Mouse (Mus musculus): ENCODE data around the gene Suclg1.

The Suclg1 gene

DNA sequence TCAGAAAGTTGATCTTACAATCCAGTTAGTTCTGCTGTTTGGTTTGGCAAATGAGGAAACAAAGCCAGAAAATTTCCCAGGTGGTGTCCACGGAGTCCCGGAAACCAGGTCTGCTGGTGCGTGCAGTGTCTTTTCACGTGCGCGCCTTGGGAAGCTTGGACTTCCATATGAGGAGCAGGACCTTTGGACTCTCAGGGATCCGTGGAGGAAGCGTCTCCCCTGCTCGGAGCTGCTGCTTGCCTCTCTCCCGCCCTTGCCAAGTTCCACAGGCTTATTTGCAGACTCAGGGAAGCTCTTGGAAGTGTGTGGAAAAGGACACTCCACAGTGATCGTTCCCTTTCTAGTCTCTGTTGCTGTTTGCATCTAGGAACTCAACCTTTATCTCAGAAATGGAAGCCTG, 3.2 kb downstream of the Suclg1 start:
- no peak for DNase-seq

DNA sequence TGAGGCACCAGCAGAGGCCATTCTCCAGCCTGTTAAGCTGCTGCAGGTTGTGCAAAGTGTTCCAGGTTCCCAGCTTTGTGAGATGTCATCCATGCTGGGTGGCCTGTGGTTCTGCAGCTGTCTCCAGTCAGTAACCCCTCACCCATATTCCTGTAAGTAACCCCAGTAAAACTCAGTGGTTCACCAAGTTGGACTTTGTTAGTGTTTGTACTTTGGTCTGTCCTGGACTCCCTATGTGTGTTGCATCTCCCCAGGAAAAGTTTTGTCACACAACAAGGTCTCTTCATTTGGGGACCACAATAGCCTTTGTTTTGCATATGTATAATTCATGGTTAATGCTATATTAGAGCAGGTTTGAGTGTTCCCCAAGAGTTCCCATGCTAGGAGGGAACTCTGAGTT, 4.2 kb downstream of the Suclg1 start:
- DNase-seq, result no peak

DNA sequence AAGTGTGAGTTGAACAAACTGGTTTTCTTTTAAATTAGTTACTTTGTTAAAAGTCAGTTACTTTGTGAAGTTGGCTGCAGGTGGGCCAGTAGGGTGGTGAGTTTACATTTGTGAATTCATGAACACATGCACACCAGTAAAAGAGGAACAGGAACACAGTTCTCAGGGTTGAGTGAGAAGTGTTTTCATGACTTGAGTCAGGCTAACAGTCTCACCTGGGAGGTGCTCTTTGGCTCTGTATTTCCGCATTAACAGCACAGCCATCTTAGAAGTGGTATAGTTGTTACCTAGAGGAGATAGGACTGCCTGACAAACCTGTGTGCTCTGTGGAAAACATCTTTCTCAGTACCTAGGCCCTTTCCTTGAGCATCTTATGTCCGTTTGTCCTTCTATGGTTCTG, 4.8 kb downstream of the Suclg1 start:
- no peak for DNase-seq

DNA sequence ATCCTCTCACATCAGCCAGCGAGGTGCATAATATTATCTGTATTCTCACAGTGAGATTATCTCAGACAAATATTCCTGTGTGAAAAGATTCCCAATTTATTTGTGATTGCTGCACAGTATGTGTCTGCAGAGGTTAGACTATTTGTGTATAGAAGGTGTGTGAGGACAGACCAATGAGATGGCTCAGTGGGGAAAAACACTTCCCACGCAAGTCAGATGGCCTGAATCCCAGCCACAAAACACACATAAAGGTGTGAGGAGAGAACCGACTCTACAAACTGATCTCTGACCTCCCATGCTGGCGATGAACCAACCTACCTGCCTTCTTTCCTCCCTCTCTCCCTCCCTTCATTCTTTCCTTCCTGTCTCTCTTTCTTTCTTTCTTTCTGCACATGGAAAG, 5.4 kb downstream of the Suclg1 start:
- DNase-seq, result no peak

DNA sequence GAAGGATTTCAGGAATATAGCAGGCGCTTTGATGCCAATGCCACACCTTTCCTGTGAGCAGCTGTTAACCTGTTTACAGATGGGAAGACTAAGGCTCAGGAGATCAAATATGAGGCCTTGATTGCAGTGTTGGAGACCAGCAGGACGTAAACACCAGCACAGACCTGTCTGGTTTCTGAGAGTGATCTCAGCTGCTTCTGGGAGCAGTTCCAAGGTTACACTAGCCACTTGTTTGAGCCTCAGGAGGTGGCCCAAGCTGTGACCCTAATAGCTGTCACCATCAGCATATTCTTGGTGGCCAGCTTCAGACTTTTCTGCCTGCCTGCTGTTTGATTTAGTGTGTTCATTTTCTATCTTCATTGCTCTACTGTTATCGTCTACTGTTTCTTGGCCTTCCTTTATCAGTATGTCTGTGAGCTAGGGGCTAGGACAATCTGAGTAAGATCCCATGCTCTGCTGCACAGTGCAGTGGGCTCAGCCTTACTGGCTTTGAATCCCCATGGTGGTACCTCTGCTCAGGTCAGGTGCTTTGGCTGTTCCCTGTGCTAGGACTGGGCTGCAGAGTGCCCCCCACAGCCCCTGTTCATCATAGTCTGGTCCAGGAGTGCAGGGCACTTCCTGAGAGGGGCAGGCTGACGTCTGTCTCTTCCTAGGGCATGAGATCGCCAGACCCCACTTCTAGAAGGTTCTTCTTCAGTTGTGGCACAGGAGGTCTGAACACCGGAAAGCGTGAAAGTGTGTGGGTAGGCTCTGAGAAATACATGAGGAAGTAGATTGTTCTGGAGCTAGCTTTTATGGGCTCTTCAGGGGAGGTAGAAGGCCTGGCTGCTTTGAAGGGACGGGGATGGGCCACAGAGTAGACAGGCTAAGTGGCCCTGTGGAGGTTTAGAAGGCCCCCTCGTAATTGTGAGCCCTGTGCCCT, 6.4 kb downstream of the Suclg1 start:
- no peak for DNase-seq

DNA sequence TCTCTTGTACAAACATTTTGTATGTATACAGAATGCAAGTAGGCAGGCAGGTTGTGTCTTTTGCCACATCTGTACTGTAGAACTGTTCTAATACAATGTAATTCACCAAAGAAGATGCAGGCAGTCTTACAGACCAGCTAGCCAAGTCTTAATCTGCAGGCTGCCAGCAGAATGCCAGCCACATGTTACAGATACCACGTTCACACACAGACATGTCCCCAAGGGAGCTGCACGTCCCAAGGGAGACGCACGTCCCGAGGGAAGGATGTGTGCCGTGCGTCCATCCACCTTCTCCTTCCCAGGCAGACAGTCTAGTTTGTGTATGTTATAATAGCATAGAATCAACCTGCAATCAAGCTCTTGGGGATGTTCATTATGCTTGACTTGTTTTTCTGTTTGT, 8.9 kb downstream of the Suclg1 start:
- no peak for DNase-seq

DNA sequence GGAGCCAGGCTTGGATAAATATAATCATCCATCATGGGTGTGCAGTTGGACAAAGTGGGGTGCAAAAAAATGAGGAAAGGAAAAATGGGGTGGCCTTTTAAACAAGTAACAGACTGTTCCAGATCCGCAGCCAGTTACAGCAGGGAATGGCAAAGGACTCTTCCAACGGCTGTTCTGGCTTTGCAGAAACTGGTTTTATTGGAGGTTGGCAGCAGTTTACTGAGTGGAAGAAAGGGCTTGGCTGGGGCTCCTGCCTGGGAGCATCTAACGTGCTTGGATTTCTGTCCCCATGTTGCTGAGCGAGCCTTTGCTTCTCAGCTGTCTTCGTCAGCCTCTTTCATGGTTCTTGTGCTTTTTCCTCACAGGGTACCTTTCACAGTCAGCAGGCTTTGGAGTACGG, 11.9 kb downstream of the Suclg1 start:
- no peak for DNase-seq

DNA sequence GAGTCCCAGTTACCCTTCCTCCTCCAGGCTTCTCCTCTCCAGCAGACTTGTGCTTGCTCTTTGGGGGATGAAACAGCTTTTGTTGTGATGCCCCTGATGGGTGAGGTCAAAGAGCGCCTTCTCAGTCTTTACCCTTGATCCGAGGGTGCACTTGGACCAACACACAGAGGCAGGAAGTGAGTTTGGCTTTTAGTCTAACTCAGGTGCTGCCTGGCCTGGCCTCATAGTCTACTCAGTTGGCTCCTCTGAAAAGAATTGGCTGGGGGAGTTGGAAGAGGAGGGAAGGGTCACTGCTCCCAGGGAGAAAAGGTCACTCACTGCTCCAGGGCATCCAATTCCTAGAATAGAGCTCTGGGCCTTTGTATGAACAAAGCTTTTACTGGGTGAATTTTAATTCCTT, 16.6 kb downstream of the Suclg1 start:
- DNase-seq, result no peak

DNA sequence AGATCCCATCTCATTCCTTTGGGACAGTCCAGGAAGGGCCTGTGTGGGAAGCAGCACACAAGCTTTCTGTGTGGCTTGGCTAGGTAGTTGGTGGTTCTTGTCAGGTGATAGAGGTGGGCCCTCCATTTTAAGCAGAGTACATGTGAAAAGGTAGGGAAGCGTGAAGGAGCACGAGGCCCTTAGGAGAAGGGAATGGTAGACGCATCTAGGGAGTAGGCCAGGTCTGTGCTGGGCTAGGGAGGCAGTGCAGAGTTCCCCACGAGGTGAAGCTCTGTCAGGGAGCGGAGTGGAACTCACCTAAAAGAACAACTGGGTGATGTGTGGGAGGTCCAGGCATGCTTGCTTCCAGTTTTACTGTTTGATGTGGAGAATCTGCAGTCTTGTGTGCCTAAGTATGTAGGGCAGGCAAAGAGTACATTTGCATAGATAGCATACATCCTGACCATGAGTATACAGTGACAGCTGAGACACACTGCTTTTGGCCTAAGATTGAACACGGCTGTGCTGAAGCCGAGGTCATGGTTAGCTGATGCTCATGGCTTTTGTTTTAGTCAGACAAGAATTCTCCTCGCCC, 19.6 kb downstream of the Suclg1 start:
- DNase-seq, result no peak

DNA sequence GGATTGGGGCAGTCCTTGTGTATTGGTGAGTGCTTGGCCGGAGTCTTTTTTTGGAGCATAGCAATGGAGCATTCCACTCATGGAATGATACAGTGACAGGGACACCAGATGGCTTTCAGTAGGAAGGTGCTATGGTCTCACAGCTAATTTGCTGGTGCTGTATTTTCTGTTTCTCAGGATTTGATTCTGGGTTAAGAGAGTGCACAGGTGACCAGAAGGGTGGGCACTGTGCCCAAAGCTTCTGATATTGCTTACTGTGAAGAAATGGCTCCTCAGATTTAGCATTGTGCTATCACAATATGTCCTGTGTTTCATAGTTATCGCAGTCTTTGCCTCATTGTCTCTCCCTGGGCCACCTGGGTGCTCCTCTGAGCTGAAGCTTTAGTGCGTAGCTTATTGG, 21.2 kb downstream of the Suclg1 start:
- no peak for DNase-seq

DNA sequence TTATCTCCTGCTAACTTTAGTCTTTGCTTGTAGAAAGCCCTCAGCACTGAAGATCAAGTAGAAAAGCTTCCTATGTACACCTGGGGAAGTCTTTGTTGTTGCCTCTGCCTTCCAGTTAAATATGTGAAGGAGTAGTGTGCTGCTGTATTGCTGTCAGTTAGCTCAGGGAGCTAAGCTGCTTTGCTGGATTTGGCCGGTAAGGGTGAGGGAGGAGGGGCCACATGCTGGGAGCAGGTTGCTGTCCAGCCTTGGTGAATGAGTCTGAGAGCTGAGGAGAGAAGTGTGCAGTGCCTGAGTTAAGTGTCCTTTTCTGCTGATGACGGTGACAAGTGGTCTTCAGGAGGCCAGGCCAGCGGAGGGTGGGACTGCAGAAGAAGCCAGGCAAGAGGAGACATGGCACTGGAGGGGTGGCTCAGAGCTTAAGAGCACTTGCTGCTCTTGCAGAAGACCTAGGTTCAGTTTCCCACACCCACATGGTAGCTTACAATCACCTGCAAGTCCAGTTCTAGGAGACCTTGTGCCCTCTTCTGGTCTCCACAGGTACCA, 23.4 kb downstream of the Suclg1 start:
- DNase-seq, result peak; percentile 41

DNA sequence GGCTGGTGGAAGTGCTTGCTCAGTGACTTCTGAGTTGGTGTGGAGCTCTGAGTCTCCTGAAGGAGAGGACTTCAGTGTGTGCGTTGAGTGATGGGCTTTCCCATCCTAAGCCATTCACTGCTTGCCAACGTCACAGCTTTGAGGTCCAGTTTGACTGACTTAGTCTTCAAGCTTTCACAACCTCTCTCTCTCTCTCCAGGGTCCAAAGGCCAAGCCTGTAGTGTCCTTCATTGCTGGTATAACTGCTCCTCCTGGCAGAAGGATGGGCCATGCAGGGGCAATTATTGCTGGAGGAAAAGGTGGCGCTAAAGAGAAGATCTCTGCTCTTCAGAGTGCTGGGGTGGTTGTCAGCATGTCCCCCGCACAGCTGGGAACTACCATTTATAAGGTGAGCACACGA, 26.8 kb downstream of the Suclg1 start:
- DNase-seq, result no peak

DNA sequence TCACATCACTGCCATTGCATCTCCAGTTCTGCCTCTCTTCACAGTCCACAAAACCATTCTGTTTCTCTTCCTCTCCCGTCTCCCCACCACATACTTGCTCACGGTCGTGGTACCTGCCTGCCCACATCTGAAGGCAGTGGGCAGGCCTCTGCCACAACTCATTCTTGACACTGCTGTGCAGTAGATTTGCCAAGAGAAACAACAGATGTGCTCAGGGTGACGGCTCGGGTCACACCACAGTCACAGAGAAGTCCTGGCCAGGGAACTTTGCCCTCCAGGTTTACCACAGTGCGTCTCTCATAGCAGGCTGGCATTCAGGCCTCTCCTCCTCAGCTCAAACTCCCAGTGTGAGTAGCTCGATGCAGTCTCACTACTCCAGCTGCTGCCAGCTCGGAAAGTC, 31.5 kb downstream of the Suclg1 start:
- no peak for DNase-seq

DNA sequence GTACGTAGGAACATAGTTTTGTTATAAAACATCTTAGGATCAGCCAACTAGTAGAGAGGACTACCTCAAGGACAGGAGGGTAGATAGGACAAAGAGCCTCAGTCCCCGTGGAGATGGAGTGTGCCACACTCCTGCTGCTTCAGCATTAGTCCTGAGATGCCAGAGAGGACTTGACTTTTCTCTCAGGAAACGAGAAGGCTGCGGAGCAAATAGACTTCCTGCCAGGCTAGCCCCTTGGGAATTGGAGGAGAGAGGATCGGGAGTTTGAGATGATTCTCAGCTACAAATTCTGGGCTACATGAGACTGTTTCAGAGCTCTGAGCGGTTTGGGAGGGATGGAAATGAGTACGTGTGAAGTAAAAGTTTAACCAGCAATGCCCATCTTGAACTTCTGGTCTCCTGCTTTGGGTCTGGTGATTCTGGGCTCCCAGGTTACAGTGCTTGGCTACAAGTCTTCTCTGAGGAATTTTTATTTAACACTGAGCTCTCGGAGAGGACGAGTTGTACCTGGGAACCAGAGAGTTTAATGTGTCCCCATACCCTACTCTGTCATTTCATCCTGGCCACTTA, 32.4 kb downstream of the Suclg1 start:
- no peak for DNase-seq

DNA sequence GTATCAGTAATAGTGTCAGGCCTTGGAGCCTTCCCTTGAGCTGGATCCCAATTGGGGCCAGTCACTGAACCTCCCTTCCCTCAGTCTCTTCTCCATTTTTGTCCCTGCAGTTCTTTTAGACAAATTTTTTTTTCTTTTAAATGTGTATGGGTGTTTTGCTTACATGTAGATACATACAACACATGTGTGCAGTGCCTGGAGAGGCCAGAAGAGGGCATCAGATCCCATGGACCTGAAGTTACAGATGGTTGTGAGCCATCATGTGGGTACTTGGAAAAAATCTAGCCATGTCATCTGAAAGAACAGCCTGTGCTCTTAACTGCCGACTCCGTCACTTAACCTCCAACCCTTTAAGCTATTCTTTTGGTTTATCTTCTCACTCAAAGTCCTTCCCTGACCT, 38.1 kb downstream of the Suclg1 start:
- DNase-seq, result no peak

DNA sequence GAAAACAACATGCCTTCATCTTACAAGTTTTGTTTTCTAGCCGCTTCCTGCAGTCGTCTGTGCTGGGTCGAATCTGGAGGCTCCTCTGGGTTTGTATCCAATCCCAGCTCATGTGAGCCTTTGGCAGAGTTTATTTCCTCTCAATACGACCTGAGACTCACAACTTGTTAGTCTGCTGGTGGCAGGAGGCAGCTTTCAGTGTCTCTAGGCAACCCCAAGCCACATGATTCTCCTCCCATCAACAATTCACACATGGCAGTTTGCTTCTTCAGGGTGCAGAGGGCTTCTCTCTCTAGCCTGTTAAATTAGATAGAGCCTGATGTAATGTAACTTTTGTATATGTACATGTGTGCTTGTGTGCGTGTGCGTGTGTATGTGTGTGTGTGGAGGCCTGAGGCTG, 58.7 kb downstream of the Suclg1 start:
- no peak for DNase-seq

DNA sequence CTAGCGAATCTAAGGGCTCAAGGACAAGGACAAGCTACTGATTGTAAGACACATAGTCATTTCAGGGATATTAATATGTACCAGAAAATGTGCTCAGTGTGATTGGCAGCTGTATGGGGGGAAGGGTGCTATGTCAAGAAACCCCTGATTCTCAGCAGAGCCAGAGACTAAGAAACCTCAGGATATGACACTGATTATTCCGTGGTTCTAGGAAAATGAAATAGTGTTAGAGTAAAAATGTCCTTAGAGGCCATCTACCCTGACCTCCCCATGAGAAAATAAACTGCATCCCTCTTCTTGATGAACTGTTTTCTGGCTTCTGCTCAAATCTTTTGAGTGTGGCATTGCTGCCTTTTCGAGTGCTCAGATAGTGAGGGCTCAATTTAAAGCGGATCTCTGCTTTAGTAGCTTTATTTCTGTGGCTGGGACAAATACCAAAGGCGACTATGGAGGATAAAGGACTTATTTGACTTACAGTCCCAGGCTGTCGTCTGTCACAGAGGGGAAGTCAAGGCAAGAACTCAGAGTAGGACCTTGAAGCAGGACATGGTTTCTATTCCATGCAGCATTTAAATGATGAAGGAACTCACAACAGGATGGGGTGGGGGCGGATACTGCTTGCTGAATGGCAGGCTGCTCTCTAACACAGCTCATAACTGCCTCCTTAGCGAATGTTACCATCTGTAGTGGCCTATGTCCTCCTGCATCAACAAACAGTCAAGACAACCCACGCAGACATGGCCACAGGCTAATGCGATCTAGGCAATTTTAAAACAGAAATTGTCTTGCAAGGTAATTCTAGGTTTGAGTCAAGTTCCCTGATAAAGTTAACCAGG, 60.7 kb downstream of the Suclg1 start:
- DNase-seq, result no peak

DNA sequence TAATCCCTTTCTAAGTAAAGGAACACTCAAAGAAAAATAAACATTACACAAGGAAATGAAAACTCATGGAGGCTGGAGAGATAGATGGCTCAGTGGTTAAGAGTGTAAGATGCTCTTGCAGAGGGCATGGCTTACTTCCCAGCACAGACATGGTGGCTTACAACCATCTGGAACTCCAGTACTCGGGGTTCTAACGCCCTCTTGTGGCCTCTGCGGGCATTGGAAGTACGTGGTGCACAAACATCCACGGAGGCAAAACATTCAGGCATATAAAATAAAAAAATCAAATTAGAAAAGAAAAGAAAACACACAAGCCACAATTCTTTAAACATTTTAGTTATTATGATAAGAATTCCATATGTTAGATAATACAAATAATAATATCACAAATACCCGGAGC, 63.2 kb downstream of the Suclg1 start:
- DNase-seq, result no peak

DNA sequence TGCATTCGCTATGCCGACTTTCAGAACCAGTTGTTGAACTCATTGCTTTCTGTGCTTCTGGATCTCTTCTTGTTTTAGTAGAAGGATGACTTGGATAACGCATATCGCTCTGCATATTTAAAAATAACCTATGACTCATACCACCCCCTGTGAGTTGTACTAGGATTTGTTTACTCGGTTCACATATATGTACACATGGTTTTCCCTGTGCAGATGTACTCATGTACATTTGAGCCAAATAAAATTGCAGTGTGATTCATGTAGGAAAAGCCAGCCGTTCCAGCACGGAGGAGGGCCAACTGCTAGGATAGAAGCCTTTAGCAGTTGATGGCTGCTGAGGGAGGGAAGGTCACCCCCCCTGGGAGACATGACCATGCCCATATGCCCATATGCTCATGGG, 63.6 kb downstream of the Suclg1 start:
- no peak for DNase-seq

DNA sequence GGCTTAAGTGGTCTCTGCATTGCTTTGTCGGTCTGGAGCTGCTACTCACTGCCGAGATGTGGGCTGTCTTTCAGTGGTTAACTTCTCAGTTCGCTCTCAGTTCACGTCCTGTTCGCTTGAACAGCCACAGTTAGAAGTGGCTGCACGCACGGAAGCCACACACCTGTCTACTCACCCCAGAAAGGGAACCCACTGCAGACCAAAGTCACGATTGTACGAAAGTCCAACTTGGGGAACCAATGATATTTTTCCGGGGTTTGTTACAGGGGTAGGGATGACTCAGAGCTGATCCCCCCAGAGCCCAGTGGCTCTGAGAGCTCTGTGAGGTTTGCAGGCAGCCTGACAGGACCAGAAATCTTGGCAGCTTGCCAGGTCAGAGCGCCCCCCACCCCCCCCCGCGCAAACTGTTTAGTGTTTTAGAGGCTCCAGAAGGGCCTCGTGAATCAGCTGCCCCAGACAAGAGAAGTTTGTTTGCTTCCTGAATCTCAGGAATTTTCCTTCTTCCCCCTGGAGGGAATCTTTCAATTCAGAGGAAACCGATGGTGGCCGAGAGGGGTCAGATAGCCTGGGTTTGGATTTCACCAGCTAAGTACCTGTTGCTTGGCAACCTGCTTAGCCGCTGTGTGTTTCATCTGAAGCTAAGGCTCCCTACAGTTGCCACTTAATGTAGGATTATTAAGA, 66.9 kb downstream of the Suclg1 start:
- DNase-seq, result peak; percentile 66

DNA sequence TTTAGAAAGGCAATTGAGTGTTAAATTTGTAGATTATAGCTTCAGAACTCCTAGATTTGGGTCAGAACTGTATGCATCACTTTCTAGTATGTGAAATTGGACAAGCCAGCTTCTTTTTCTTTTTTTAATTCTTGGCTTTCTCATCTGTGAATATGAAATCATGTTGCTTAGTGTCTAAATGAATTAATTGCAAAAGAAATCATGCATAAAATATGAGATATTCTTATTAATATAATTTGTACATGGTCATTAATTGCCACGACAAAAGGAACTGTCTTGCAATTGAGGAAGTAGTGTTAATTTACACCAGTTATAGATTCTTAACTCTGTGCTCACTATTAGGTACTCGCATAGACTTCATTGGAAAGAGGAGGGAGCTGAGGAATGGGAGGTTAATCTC, 74.1 kb downstream of the Suclg1 start:
- no peak for DNase-seq
